Mouse (Mus musculus) limb, embryonic 14.5 days (tissue): ENCODE results near the gene Zfp507. TPM values are rescaled to one million over a fixed set of nuclear protein-coding genes. Genes with fewer than 3 reads are reported as not detected.

Experiments used
- ATAC-seq: fragments of 200-750 bp; cut with Nextera tagmentation; 2 replicates; pipeline ENCODE4 v1.8.0; 2017; ENCODE audit warnings: low read depth, moderate number of reproducible peaks, moderate TSS enrichment; ENCODE audit not compliant: low FRiP score
- DNase-seq: peaks from one replicate; pipeline ENCODE4 v3.0.0-alpha.2; 2015; ENCODE audit warnings: low spot score
- H3K27ac ChIP-seq: fragments of 300-500 bp; sonication (generic); replicated peaks from 2 replicates; pipeline ENCODE4 v1.5.1; 2014; ENCODE audit warnings: low read depth, mild to moderate bottlenecking, low read length, moderate library complexity, mixed read lengths
- H3K27me3 ChIP-seq: fragments of 300-500 bp; sonication (generic); 2 replicates; pipeline ENCODE4 v1.6.1; 2014; ENCODE audit warnings: low read length, mixed read lengths; ENCODE audit not compliant: control insufficient read depth, insufficient read depth
- H3K36me3 ChIP-seq: fragments of 300-500 bp; sonication (generic); 2 replicates; pipeline ENCODE4 v1.6.1; 2014; ENCODE audit warnings: mild to moderate bottlenecking, low read length, moderate library complexity, mixed read lengths; ENCODE audit not compliant: control insufficient read depth, insufficient read depth
- H3K4me1 ChIP-seq: fragments of 300-500 bp; sonication (generic); 2 replicates; pipeline ENCODE4 v1.6.1; 2014; ENCODE audit warnings: antibody characterized with exemption, low read length, mixed read lengths; ENCODE audit not compliant: control insufficient read depth, insufficient read depth
- H3K4me2 ChIP-seq: fragments of 300-500 bp; sonication (generic); replicated peaks from 2 replicates; pipeline ENCODE4 v1.6.1; 2014; ENCODE audit warnings: low read depth, mild to moderate bottlenecking, low read length, moderate library complexity; ENCODE audit not compliant: severe bottlenecking
- H3K4me3 ChIP-seq: fragments of 300-500 bp; sonication (generic); replicated peaks from 2 replicates; pipeline ENCODE4 v1.5.1; 2014; ENCODE audit warnings: low read length
- H3K9ac ChIP-seq: fragments of 300-500 bp; sonication (generic); 2 replicates; pipeline ENCODE4 v1.6.1; 2014; ENCODE audit warnings: mild to moderate bottlenecking, low read depth, low read length, moderate library complexity; ENCODE audit not compliant: severe bottlenecking
- H3K9me3 ChIP-seq: fragments of 300-500 bp; sonication (generic); 2 replicates; pipeline ENCODE4 v1.6.1; 2016; ENCODE audit warnings: low read length; ENCODE audit not compliant: control insufficient read depth
- POLR2A ChIP-seq: fragments of 200-500 bp; IDR thresholded peaks from 2 replicates; pipeline ENCODE4 v1.8.0; 2012; ENCODE audit warnings: inconsistent platforms, mild to moderate bottlenecking, moderate library complexity, borderline replicate concordance; ENCODE audit not compliant: insufficient read depth, insufficient read length; ENCODE audit errors: extremely low read depth
- WGBS: fragments of 180-500 bp; shearing (Covaris S2); extraction: QIAGEN DNeasy Blood & Tissue Kit; methylation state at CpG from one replicate; pipeline ENCODE4 v1.1.7; 2014; 5-methylcytosine and 5-hydroxymethylcytosine counted together
- polyA plus RNA-seq, 2 experiments: library from polyadenylated mRNA; depleted of rRNA in 1 of 2; stranded (reverse) in 1 of 2; unstranded in 1 of 2; fragments of >200 nt; fragmentation: Nextera tagmentation in 1 of 2; extraction: Ambion mirVana in 1 of 2; gene quantifications; 2 replicates each; pipeline versions ENCODE4 v1.2.1 to v1.2.3; 2012 to 2014

Zfp507 gene
- polyA plus RNA-seq, 2 experiments: 18.6 to 22.5 TPM

DNA sequence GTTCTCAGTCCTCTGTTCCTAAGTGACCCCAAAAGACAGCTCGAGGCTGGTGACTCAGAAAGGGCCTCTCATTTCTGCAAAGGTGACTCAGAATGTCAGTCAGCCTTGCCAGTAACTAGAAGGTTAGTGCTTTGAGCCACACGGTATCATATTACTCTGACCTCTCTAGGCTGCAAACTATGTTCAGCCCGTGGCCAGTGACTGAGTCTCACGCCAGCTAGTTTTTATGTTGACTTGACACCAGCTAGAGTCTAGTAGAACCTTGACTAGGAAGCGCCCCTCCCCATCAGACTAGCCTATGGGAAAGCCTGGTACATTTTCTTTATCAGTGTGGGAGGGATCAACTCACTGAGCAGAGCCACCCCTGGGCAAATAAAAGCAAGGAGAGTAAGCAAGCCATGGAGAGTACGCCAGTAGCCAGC is 57.5 kb downstream of the Zfp507 start:
- DNase-seq (no peak), ATAC-seq (no peak)
- H3K4me3 ChIP-seq: no peak overlapping the region
- H3K36me3 ChIP-seq: peaks cover 64% of the 10 kb centered on the region
- no peak overlapping the region for H3K4me2 ChIP-seq
- WGBS: 67% methylated on average over 6 of the region's 6 CpGs
- H3K27ac ChIP-seq: no peak overlapping the region
- TF ChIP-seq POLR2A: no peak
- no peaks in the 10 kb centered on the region for H3K9me3 ChIP-seq
- H3K9ac ChIP-seq: no peak overlapping the region
- no peaks in the 10 kb centered on the region for H3K27me3 ChIP-seq
- no peaks in the 10 kb centered on the region for H3K4me1 ChIP-seq

DNA sequence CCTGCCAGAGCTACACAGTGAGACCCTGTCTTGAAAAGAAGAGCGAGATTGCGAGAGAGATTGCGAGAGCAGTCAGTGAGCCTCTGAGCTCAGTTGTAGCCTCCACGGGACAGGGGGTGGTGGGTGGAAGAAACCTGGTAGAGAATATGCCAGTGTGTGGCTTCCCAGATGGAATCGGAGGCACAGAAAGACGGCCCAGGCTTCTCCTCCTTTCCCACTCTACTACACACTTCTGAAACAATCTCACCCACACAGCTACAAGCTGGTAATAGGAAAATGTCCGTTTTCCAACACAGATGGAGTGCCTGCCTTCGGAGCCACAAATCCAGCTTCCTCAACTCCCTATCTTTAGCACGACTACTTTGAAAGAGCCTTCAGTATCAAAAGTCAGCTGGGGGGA is 58.0 kb downstream of the Zfp507 start:
- TF ChIP-seq POLR2A: no peak
- no peak for DNase-seq
- Histone ChIP-seq H3K36me3 (peaks cover 62% of the 10 kb centered on the region), H3K4me3 (no peak overlapping the region), H3K4me2 (no peak overlapping the region), H3K9me3 (no peaks in the 10 kb centered on the region), H3K4me1 (no peaks in the 10 kb centered on the region), H3K27me3 (no peaks in the 10 kb centered on the region), H3K27ac (no peak overlapping the region), H3K9ac (no peak overlapping the region)
- 98% methylated on average over 9 of the region's 9 CpGs for WGBS
- ATAC-seq: no peak

DNA sequence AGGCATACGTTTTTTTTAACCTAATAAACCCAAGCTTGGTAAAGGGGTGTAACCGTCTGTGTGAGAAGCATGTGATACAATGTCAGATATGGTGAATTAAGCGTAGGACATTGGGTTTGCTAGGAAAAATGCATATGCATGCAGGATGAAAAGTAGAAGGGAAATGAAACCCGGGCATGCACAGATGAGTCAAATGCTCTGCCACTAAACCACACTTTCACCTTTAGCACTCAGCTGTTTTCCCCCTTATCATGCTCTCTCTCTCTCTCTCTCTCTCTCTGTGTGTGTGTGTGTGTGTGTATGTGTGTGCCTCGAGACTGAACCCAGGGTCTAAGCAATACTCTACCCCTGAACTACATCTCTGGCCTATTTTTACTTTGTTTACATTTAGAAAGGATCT is 60.5 kb downstream of the Zfp507 start:
- peaks cover 45% of the 10 kb centered on the region for H3K36me3 ChIP-seq
- 86% methylated on average over 5 of the region's 5 CpGs for WGBS
- no peaks in the 10 kb centered on the region for H3K9me3 ChIP-seq
- H3K9ac ChIP-seq: no peak overlapping the region
- H3K4me2 ChIP-seq: no peak overlapping the region
- H3K27ac ChIP-seq: no peak overlapping the region
- H3K27me3 ChIP-seq: no peaks in the 10 kb centered on the region
- H3K4me1 ChIP-seq: no peaks in the 10 kb centered on the region
- TF ChIP-seq POLR2A: no peak
- DNase-seq: no peak
- no peak overlapping the region for H3K4me3 ChIP-seq
- ATAC-seq: no peak

DNA sequence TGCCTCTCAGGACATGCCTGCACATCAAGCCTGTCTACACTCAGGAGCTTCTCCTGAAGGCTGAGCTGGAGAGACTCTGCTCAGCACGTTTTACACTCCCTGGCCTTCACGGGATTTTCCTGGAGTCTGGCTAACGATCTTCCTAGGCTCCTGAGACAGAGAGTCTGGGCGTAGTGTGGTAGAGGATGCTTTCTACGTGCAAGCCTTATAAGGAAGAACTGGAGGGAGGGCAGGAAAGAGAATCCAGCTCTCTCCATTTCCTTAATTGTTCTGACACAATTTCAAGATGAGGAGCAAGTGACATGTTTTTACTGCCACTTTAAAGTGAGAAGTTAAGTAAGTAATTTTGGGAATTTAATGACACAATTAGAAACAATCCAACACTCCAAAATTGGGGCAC is 60.9 kb downstream of the Zfp507 start:
- no peaks in the 10 kb centered on the region for H3K4me1 ChIP-seq
- no peaks in the 10 kb centered on the region for H3K9me3 ChIP-seq
- WGBS: 65% methylated on average over 5 of the region's 5 CpGs
- ATAC-seq (no peak), DNase-seq (no peak)
- no peak overlapping the region for H3K4me3 ChIP-seq
- no peak overlapping the region for H3K27ac ChIP-seq
- no peak overlapping the region for H3K9ac ChIP-seq
- no peaks in the 10 kb centered on the region for H3K27me3 ChIP-seq
- TF ChIP-seq POLR2A: no peak
- peaks cover 40% of the 10 kb centered on the region for H3K36me3 ChIP-seq
- no peak overlapping the region for H3K4me2 ChIP-seq

DNA sequence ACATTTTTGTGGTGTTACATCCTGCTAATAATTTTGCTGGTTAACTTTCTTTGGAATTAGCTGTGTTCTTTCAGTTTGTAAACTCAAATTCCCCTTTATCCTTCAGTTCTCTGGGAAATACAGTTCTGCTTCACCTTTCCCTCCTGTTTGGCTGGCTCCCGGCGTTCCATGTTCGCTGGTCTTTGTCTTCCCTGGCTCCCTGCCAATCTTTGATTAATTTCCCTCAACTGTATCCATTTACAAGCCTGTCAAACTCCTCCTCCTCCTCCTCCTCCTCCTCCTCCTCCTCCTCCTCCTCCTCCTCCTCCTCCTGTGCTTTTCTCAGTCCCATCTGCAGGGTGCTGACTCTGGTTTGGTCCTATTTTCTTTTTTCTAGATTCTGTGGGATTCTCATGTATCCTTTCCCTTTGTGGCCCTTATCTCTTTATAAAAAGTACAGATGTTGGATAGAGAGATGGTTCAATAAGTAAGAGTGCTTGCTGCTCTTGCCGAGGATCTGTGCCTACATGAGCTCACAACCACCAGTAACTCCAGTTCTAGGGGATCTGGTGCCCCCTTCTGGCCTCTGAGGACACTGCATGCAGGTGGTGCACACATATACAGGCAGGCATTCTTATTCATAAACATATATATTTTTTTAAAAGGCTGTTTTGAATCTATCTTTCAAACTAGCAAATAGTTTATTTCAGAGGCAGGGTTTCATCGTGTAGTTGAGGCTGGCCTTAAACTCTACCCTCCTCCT is 62.1 kb downstream of the Zfp507 start:
- Histone ChIP-seq H3K27me3 (no peaks in the 10 kb centered on the region), H3K36me3 (peaks cover 36% of the 10 kb centered on the region), H3K27ac (no peak overlapping the region), H3K4me3 (no peak overlapping the region), H3K4me1 (no peaks in the 10 kb centered on the region), H3K9me3 (no peaks in the 10 kb centered on the region), H3K9ac (no peak overlapping the region), H3K4me2 (no peak overlapping the region)
- DNase-seq: peak; percentile 18
- 62% methylated on average over 5 of the region's 5 CpGs for WGBS
- no peak for ATAC-seq
- TF ChIP-seq POLR2A: no peak
